In genomic region chr19:17372701-17373100, GRCm38 (mm10) we compare ENCODE assay signal across 12 mouse cellular contexts. TPM values are rescaled to one million over a fixed set of nuclear protein-coding genes. Genes with fewer than 3 reads are reported as not detected.
A peak's percentile ranks its signal among the peaks of the same experiment; 100 is the strongest.
DNase-seq lines count a peak whose midpoint lies in the region; ATAC-seq and TF ChIP-seq lines count a peak whose summit lies in the region.
"Had no signal": no experiment of that assay in that cellular context is flagged by ENCODE, and none has a peak within 500 bp of the region (broad histone marks: within the 10 kb centered on the region; RNA-seq: fewer than 3 reads in every experiment).

Gene Gcnt1 (minus strand): TSS chr19:17372844.

- no peak for TF ChIP-seq CTCF in cerebellum, adult 2 months (IDR thresholded peaks at IDR 0.05; ENCODE audit: borderline replicate concordance, insufficient read depth, low read depth, low read length)

- WGBS in macrophage (ENCODE audit: missing documents), result 91% methylated on average over 3 of the region's 3 CpGs
- WGBS in cerebellum, adult 2 months, result 95% methylated on average over 3 of the region's 3 CpGs

- no peak for ATAC-seq in activated CD4-positive, CD25-positive, alpha-beta regulatory T cell, adult 4 months
- ATAC-seq in erythroblast, adult 5-6 weeks (replicated peaks; ENCODE audit: low FRiP score, poor library complexity, severe bottlenecking), result no peak
- ATAC-seq: midbrain, embryonic 13.5 days had no signal

- no peak for TF ChIP-seq POLR2A in cerebellum, adult 2 months (IDR thresholded peaks at IDR 0.05; ENCODE audit: borderline replicate concordance, insufficient read depth, low read length)

- peak; percentile 89 for DNase-seq in kidney, adult 9 months
- no peak for DNase-seq in cerebellum, adult 2 months
- DNase-seq in right cerebral cortex, postnatal 36 days (ENCODE audit: low spot score in 2 of 2), result no peak
- no peak for DNase-seq in adrenal gland, postnatal 25 days
- DNase-seq: gastrocnemius, postnatal 25 days; thymus, postnatal 4 days had no signal

- no peak within 1 kb of the TSS for H3K4me3 ChIP-seq in macrophage (ENCODE audit: inconsistent target)
- H3K4me3 ChIP-seq in cerebellum, adult 2 months (replicated peaks; ENCODE audit: insufficient read depth, low read depth, low read length), result no peak within 1 kb of the TSS
- H3K4me3 ChIP-seq: lung, embryonic 15.5 days; midbrain, embryonic 13.5 days; neural tube, embryonic 13.5 days had no signal

- no peaks in the 10 kb centered on the region for H3K4me1 ChIP-seq in cerebellum, adult 2 months (ENCODE audit: control insufficient read depth, insufficient read depth, low read length)
- H3K4me1 ChIP-seq: lung, embryonic 15.5 days; midbrain, embryonic 13.5 days; neural tube, embryonic 13.5 days had no signal

- H3K27ac ChIP-seq in macrophage, result no peak within 1 kb of the TSS
- H3K27ac ChIP-seq in cerebellum, adult 2 months (ENCODE audit: insufficient read depth, low read length), result no peak within 1 kb of the TSS
- H3K27ac ChIP-seq: lung, embryonic 15.5 days; midbrain, embryonic 13.5 days; neural tube, embryonic 13.5 days had no signal

- H3K79me2 ChIP-seq in macrophage (ENCODE audit: inconsistent target), result no peaks in the 10 kb centered on the region

- H3K36me3 ChIP-seq in macrophage (ENCODE audit: inconsistent target), result no peaks in the 10 kb centered on the region
- H3K36me3 ChIP-seq: lung, embryonic 15.5 days; midbrain, embryonic 13.5 days; neural tube, embryonic 13.5 days had no signal

- no peaks in the 10 kb centered on the region for H3K27me3 ChIP-seq in cerebellum, adult 2 months (ENCODE audit: control insufficient read depth, insufficient read depth, low read length)
- H3K27me3 ChIP-seq: lung, embryonic 15.5 days; midbrain, embryonic 13.5 days; neural tube, embryonic 13.5 days had no signal

RNA-seq across cellular contexts. Expression of gene Gcnt1, which starts in this region (rescaled TPM):
- 10 to 100 TPM; 12.4 to 13.0 TPM for polyA plus RNA-seq in activated CD4-positive, CD25-positive, alpha-beta regulatory T cell, adult 4 months (2017; shearing (Covaris generic))
- total RNA-seq in erythroblast, adult 5-6 weeks (2015; ENCODE audit: low replicate concordance), result 228 and 254 TPM in 2 replicates
- total RNA-seq in erythroblast, adult 5-6 weeks (2017; ENCODE audit: low replicate concordance), result 300 and 309 TPM in 2 replicates
- 10 to 100 TPM; 10.4 to 61.8 (median 36.3) TPM for total RNA-seq in macrophage (2018; cell fraction: chromatin; rRNA removed)
- total RNA-seq in macrophage (2018; cell fraction: cytosol; rRNA removed), result 10 to 100 TPM; 12.6 to 39.4 (median 26.0) TPM
- 100 to 1,000 TPM in 1 of 26 experiments, 10 to 100 TPM in 25; 23.8 to 120 (median 42.5) TPM for total RNA-seq in macrophage (2018; cell fraction: nucleus; rRNA removed)
- polyA plus RNA-seq in macrophage (2018), result 28.4 to 51.9 TPM (median 28.8 TPM) in 3 replicates
- 3.9 and 4.1 TPM in 2 replicates for polyA plus RNA-seq in cerebellum, adult 2 months (2012; rRNA removed)
- 1.1 and 1.5 TPM in 2 replicates for total RNA-seq in adrenal gland, postnatal 25 days (2021)

Comparison
In these comparisons a context has a peak if more than half of its experiments do, and no peak if none do; other contexts are left out.
1. RNA of gene Gcnt1 (total RNA-seq): 228 to 309 TPM in erythroblast, adult 5-6 weeks; 1.1 to 1.5 TPM in adrenal gland, postnatal 25 days; every median in the first group is over 10 times any median in the second.